Mouse (Mus musculus) E14TG2a.4 (cell line): Measurements from ENCODE around the gene Plekhg1.

Experiments
- CTCF ChIP-seq: conservative IDR thresholded peaks from 2 replicates; pipeline ENCODE4 v1.5.1; 2014; ENCODE audit warnings: low read length
- NANOG ChIP-seq: IDR thresholded peaks from 2 replicates; pipeline ENCODE4 v1.6.1; 2014; ENCODE audit warnings: borderline replicate concordance, low read length, mixed read lengths
- POU5F1 ChIP-seq: IDR thresholded peaks from 2 replicates; pipeline ENCODE4 v1.6.1; 2014; ENCODE audit warnings: low read length, borderline replicate concordance

GRCm38 (mm10) chr10:3978326-3978725 lies 238.2 kb downstream of the Plekhg1 start:
- TF ChIP-seq CTCF (no peak), NANOG (no peak), POU5F1 (no peak)
